ENCODE assay signal across 23 mouse cellular contexts in genomic region chr8:13164361-13164760, GRCm38 (mm10). TPM values are rescaled to one million over a fixed set of nuclear protein-coding genes. Genes with fewer than 3 reads are reported as not detected.
DNase-seq lines count a peak whose midpoint lies in the region; ATAC-seq and TF ChIP-seq lines count a peak whose summit lies in the region.
"Had no signal": no experiment of that assay in that cellular context is flagged by ENCODE, and none has a peak within 500 bp of the region (broad histone marks: within the 10 kb centered on the region; RNA-seq: fewer than 3 reads in every experiment).

No protein-coding gene starts in this region.

- TF ChIP-seq CTCF in liver, postnatal 0 days (IDR thresholded peaks at IDR 0.05; ENCODE audit: low read depth) = no peak
- TF ChIP-seq CTCF in lung, postnatal 0 days (IDR thresholded peaks at IDR 0.05) = no peak
- no peak for TF ChIP-seq CTCF in forebrain, postnatal 0 days (IDR thresholded peaks at IDR 0.05; ENCODE audit: low read depth)

- H3K4me2 ChIP-seq in liver, embryonic 12.5 days = peak overlapping the region; percentile 86; the same call in 1 of the 2 replicates
- H3K4me2 ChIP-seq in liver, postnatal 0 days (ENCODE audit: low read depth, low read length) = no peak overlapping the region
- no peak overlapping the region for H3K4me2 ChIP-seq in lung, postnatal 0 days (replicated peaks; ENCODE audit: low read depth, low read length)
- H3K4me2 ChIP-seq in forebrain, postnatal 0 days (ENCODE audit: low read depth) = no peak overlapping the region
- H3K4me2 ChIP-seq: forebrain, embryonic 13.5 days; hindbrain, embryonic 12.5 days; hindbrain, embryonic 15.5 days had no signal

- no peaks in the 10 kb centered on the region for H3K9me3 ChIP-seq in liver, embryonic 12.5 days (replicated peaks)
- no peaks in the 10 kb centered on the region for H3K9me3 ChIP-seq in liver, postnatal 0 days (ENCODE audit: low read length)
- no peaks in the 10 kb centered on the region for H3K9me3 ChIP-seq in lung, postnatal 0 days (ENCODE audit: low read length)
- no peaks in the 10 kb centered on the region for H3K9me3 ChIP-seq in forebrain, postnatal 0 days (ENCODE audit: low read length)
- H3K9me3 ChIP-seq: forebrain, embryonic 10.5 days; forebrain, embryonic 13.5 days; G1E; hindbrain, embryonic 12.5 days; hindbrain, embryonic 15.5 days had no signal

- DNase-seq in gastrocnemius, adult 18-20 months (ENCODE audit: low spot score) = peak; percentile 61
- DNase-seq in gastrocnemius, postnatal 4 days (ENCODE audit: low spot score in 2 of 2) = no peak
- no peak for DNase-seq in liver, postnatal 0 days
- peak; percentile 58 for DNase-seq in lung, postnatal 0 days (ENCODE audit: low spot score)
- no peak for DNase-seq in lung, adult 18-20 months
- DNase-seq in T-cell, adult 2 months (ENCODE audit: low spot score) = no peak
- no peak for DNase-seq in forebrain, postnatal 0 days
- DNase-seq: adrenal gland, adult 8-10 months; adrenal gland, postnatal 25 days; cerebellum, adult 11-12 months; cerebellum, adult 9-10 months; cerebellum, postnatal 14 days; gastrocnemius, postnatal 14 days; heart, adult 18-20 months had no signal

- no peak overlapping the region for H3K27ac ChIP-seq in liver, embryonic 12.5 days
- no peak overlapping the region for H3K27ac ChIP-seq in liver, postnatal 0 days (ENCODE audit: low read depth)
- no peak overlapping the region for H3K27ac ChIP-seq in lung, postnatal 0 days (ENCODE audit: low read length)
- H3K27ac ChIP-seq in forebrain, postnatal 0 days (ENCODE audit: low read depth, low read length) = no peak overlapping the region
- H3K27ac ChIP-seq: forebrain, embryonic 10.5 days; forebrain, embryonic 13.5 days; hindbrain, embryonic 12.5 days; hindbrain, embryonic 15.5 days had no signal

- no peak for TF ChIP-seq EP300 in liver, postnatal 0 days (IDR thresholded peaks at IDR 0.05; ENCODE audit: low read depth)
- no peak for TF ChIP-seq EP300 in lung, postnatal 0 days (IDR thresholded peaks at IDR 0.05)

- ATAC-seq in liver, embryonic 12.5 days = no peak
- ATAC-seq in liver, postnatal 0 days = no peak
- peak; percentile 18; the same call in 1 of the 2 replicates for ATAC-seq in lung, postnatal 0 days
- no peak for ATAC-seq in forebrain, postnatal 0 days
- ATAC-seq: activated CD4-positive, CD25-positive, alpha-beta regulatory T cell, adult 4 months; forebrain, embryonic 13.5 days; forebrain, embryonic 16.5 days; Patski had no signal

- H3K27me3 ChIP-seq in liver, embryonic 12.5 days (replicated peaks) = no peaks in the 10 kb centered on the region
- H3K27me3 ChIP-seq in liver, postnatal 0 days (ENCODE audit: insufficient read depth, low read length) = no peaks in the 10 kb centered on the region
- no peaks in the 10 kb centered on the region for H3K27me3 ChIP-seq in lung, postnatal 0 days (replicated peaks; ENCODE audit: insufficient read depth, low read length)
- no peaks in the 10 kb centered on the region for H3K27me3 ChIP-seq in forebrain, postnatal 0 days (ENCODE audit: insufficient read depth, low read length)
- H3K27me3 ChIP-seq: forebrain, embryonic 13.5 days; hindbrain, embryonic 12.5 days; hindbrain, embryonic 15.5 days; Patski had no signal

- no peak overlapping the region for H3K4me3 ChIP-seq in liver, embryonic 12.5 days
- H3K4me3 ChIP-seq in liver, postnatal 0 days (ENCODE audit: low read depth, low read length) = no peak overlapping the region
- no peak overlapping the region for H3K4me3 ChIP-seq in lung, postnatal 0 days (ENCODE audit: low read depth, low read length)
- no peak overlapping the region for H3K4me3 ChIP-seq in forebrain, postnatal 0 days (ENCODE audit: low read depth, low read length)
- H3K4me3 ChIP-seq: forebrain, embryonic 10.5 days; forebrain, embryonic 13.5 days; hindbrain, embryonic 12.5 days; hindbrain, embryonic 15.5 days had no signal

- H3K9ac ChIP-seq in liver, embryonic 12.5 days = peak overlapping the region; percentile 25; the same call in 1 of the 2 replicates
- no peak overlapping the region for H3K9ac ChIP-seq in liver, postnatal 0 days (replicated peaks)
- H3K9ac ChIP-seq in lung, postnatal 0 days (replicated peaks; ENCODE audit: low read depth) = no peak overlapping the region
- H3K9ac ChIP-seq in forebrain, postnatal 0 days = no peak overlapping the region
- H3K9ac ChIP-seq: forebrain, embryonic 13.5 days; hindbrain, embryonic 12.5 days; hindbrain, embryonic 15.5 days had no signal

- WGBS in liver, embryonic 12.5 days (ENCODE audit: insufficient replicate concordance) = 86% methylated on average over 5 of the region's 5 CpGs
- 77% methylated on average over 5 of the region's 5 CpGs for whole genome bisulfite sequencing in liver, postnatal 0 days (ENCODE audit: insufficient replicate concordance)
- 66% methylated on average over 5 of the region's 5 CpGs for WGBS in lung, postnatal 0 days
- 88% methylated on average over 5 of the region's 5 CpGs for WGBS in forebrain, postnatal 0 days

- H3K4me1 ChIP-seq in liver, embryonic 12.5 days = peaks cover 52% of the 10 kb centered on the region
- peaks cover 34% of the 10 kb centered on the region for H3K4me1 ChIP-seq in liver, postnatal 0 days (ENCODE audit: insufficient read depth)
- H3K4me1 ChIP-seq in lung, postnatal 0 days (ENCODE audit: insufficient read depth, low read depth, low read length) = peaks cover 7% of the 10 kb centered on the region; the same call in 1 of the 2 replicates
- 0 out of 2 replicates have a peak, but pooled peaks cover 6% of the 10 kb centered on the region for H3K4me1 ChIP-seq in forebrain, postnatal 0 days (ENCODE audit: insufficient read depth)

- peaks cover 52% of the 10 kb centered on the region for H3K36me3 ChIP-seq in liver, embryonic 12.5 days
- H3K36me3 ChIP-seq in liver, postnatal 0 days (replicated peaks; ENCODE audit: insufficient read depth, low read length) = peaks cover 42% of the 10 kb centered on the region
- H3K36me3 ChIP-seq in lung, postnatal 0 days (ENCODE audit: insufficient read depth, low read length) = peaks cover 17% of the 10 kb centered on the region
- peaks cover 11% of the 10 kb centered on the region for H3K36me3 ChIP-seq in forebrain, postnatal 0 days (ENCODE audit: insufficient read depth)

RNA-seq across cellular contexts. Expression of gene Lamp1, which starts 5.4 kb away (rescaled TPM):
- 100 to 1,000 TPM; 401 to 443 TPM for total RNA-seq in gastrocnemius, adult 18-20 months (2021)
- total RNA-seq in gastrocnemius, postnatal 4 days (2021) = 100 to 1,000 TPM; 265 to 276 TPM
- polyA plus RNA-seq in liver, embryonic 12.5 days (2016; fragmentation: Nextera tagmentation; extraction: Ambion mirVana) = 199 and 203 TPM in 2 replicates
- 199 and 206 TPM in 2 replicates for polyA plus RNA-seq in liver, postnatal 0 days (2015; fragmentation: Nextera tagmentation; extraction: Ambion mirVana)
- polyA plus RNA-seq in lung, postnatal 0 days (2015; fragmentation: Nextera tagmentation; extraction: Ambion mirVana) = 508 and 522 TPM in 2 replicates
- 270 and 295 TPM in 2 replicates for total RNA-seq in forebrain, postnatal 0 days (2014; rRNA removed)
- polyA plus RNA-seq in forebrain, postnatal 0 days (2015; fragmentation: Nextera tagmentation; extraction: Ambion mirVana) = 356 and 373 TPM in 2 replicates

RNA-seq across cellular contexts. Expression of gene Grtp1, which starts 36.1 kb away (rescaled TPM):
- 10 to 100 TPM; 11.5 to 15.0 TPM for total RNA-seq in gastrocnemius, adult 18-20 months (2021)
- total RNA-seq in gastrocnemius, postnatal 4 days (2021) = 10 to 100 TPM in 1 of 2 experiments, 1 to 10 TPM in 1; 8.2 to 10.6 TPM
- 13.8 and 14.0 TPM in 2 replicates for polyA plus RNA-seq in liver, embryonic 12.5 days (2016; fragmentation: Nextera tagmentation; extraction: Ambion mirVana)
- polyA plus RNA-seq in liver, postnatal 0 days (2015; fragmentation: Nextera tagmentation; extraction: Ambion mirVana) = 10.6 and 12.1 TPM in 2 replicates
- polyA plus RNA-seq in lung, postnatal 0 days (2015; fragmentation: Nextera tagmentation; extraction: Ambion mirVana) = 2.0 and 2.5 TPM in 2 replicates
- 10.8 and 13.2 TPM in 2 replicates for total RNA-seq in forebrain, postnatal 0 days (2014; rRNA removed)
- 17.2 and 22.7 TPM in 2 replicates for polyA plus RNA-seq in forebrain, postnatal 0 days (2015; fragmentation: Nextera tagmentation; extraction: Ambion mirVana)

RNA-seq across cellular contexts. Expression of gene Cul4a, which starts 58.9 kb away (rescaled TPM):
- total RNA-seq in gastrocnemius, adult 18-20 months (2021) = 10 to 100 TPM; 67.0 to 69.3 TPM
- total RNA-seq in gastrocnemius, postnatal 4 days (2021) = 100 to 1,000 TPM in 1 of 2 experiments, 10 to 100 TPM in 1; 99.9 to 112 TPM
- 97.6 and 98.2 TPM in 2 replicates for polyA plus RNA-seq in liver, embryonic 12.5 days (2016; fragmentation: Nextera tagmentation; extraction: Ambion mirVana)
- polyA plus RNA-seq in liver, postnatal 0 days (2015; fragmentation: Nextera tagmentation; extraction: Ambion mirVana) = 60.5 and 62.9 TPM in 2 replicates
- 59.5 and 61.2 TPM in 2 replicates for polyA plus RNA-seq in lung, postnatal 0 days (2015; fragmentation: Nextera tagmentation; extraction: Ambion mirVana)
- 72.6 and 101 TPM in 2 replicates for total RNA-seq in forebrain, postnatal 0 days (2014; rRNA removed)
- 52.8 and 59.4 TPM in 2 replicates for polyA plus RNA-seq in forebrain, postnatal 0 days (2015; fragmentation: Nextera tagmentation; extraction: Ambion mirVana)

RNA-seq across cellular contexts. Expression of gene Pcid2, which starts 59.1 kb away (rescaled TPM):
- total RNA-seq in gastrocnemius, adult 18-20 months (2021) = 1 to 10 TPM; 6.9 to 7.3 TPM
- total RNA-seq in gastrocnemius, postnatal 4 days (2021) = 10 to 100 TPM; 13.9 to 15.9 TPM
- polyA plus RNA-seq in liver, embryonic 12.5 days (2016; fragmentation: Nextera tagmentation; extraction: Ambion mirVana) = 25.6 and 28.1 TPM in 2 replicates
- 6.7 and 8.8 TPM in 2 replicates for polyA plus RNA-seq in liver, postnatal 0 days (2015; fragmentation: Nextera tagmentation; extraction: Ambion mirVana)
- polyA plus RNA-seq in lung, postnatal 0 days (2015; fragmentation: Nextera tagmentation; extraction: Ambion mirVana) = 17.5 and 18.0 TPM in 2 replicates
- total RNA-seq in forebrain, postnatal 0 days (2014; rRNA removed) = 27.1 and 30.3 TPM in 2 replicates
- 25.8 and 32.2 TPM in 2 replicates for polyA plus RNA-seq in forebrain, postnatal 0 days (2015; fragmentation: Nextera tagmentation; extraction: Ambion mirVana)

Comparison
In these comparisons a context has a peak if more than half of its experiments do, and no peak if none do; other contexts are left out.
1. DNase-seq: peak in gastrocnemius, adult 18-20 months (single experiment) and lung, postnatal 0 days (single experiment); none in gastrocnemius, postnatal 4 days (0 of 2), liver, postnatal 0 days (single experiment), lung, adult 18-20 months (0 of 2), T-cell, adult 2 months (single experiment) and forebrain, postnatal 0 days (single experiment).